Mouse (Mus musculus): ENCODE results near the gene Akap12.

Gene Akap12

DNA sequence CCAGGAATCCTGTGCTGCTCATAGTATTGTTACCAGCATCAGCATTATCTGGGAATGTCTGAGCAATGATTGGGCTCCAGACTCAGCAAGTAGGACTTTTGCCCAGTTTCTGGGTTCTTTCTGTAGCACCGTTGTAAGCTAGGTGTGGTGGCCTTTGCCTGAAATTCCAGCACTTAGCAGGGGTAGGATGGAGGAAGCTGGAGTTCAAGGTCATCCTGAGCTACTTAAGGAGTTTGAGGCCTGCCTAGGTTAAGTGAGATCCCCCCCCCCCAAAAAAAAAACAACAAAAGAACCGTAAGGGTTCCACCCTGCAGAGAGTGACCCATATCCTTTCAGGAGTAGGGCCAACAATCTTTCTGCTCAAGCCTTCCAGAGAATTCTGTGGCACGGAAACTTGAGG, 98.4 kb downstream of the Akap12 start:
- DNase-seq = no peak

DNA sequence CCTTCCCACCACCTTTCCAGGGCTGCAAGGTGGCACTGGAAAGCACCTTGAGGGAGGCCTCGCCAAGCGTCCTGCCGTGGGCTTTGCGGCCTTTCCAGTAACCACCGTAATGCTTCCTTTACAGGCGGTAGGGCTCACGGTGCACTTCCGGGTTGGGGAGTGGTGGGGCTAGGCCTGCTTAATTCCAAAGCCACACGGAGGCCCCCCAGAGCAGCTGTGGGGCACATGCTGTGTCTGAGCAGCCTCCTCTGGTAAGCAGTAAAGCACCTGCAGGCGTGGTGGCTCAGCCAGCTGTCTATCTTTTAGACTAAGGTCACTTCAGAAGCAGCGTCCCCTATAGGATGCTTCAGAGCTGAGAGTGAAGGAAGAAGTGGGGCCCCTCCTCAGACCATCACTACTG, 103.9 kb downstream of the Akap12 start:
- no peak for DNase-seq

- DNase-seq = peak; percentile 24
Measured at GRCm38 (mm10) chr10:4372011-4372410, 105.8 kb downstream of the Akap12 start.

DNA sequence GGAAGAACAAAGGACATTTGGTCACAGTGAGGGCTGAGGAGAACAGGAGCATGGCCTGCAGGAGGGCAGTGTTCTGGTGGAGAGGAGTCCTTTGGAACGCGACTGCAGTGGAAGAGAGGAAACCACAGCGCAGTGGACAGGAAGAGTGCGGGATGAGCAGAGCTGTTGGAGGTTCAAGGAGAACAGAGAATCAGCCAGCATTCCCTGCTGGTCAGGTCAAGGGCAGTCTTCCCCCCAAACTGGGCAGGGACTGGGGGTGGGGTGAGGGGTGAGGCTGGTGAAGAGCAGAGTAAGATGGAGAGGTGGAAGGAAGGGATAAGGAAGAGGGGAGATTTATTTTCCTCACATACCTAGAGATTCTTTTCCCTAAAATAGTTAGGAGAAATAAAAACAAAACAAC, 107.4 kb downstream of the Akap12 start:
- DNase-seq = no peak

DNA sequence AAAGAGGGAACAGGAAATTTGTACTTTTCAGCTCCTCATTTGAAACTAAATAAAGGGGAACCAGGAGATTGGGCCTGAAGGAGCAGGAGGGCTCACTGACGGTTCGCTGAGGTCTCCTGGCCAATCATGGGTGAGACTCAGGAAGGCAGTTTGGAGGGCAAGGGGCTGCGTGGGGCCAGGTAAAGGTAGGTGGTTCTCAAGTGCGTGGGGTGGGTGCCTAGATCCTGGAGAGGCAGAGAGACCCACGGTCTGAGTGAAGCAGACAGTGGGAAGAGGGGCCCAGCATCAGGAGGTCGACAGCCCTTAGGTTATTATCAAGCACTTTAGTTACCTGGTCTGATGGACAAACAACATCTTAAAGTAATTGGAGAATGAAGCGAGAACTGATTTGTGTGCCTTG, 108.1 kb downstream of the Akap12 start:
- DNase-seq = no peak

- no peak for DNase-seq
Measured at GRCm38 (mm10) chr10:4374734-4375133, 108.6 kb downstream of the Akap12 start.

DNA sequence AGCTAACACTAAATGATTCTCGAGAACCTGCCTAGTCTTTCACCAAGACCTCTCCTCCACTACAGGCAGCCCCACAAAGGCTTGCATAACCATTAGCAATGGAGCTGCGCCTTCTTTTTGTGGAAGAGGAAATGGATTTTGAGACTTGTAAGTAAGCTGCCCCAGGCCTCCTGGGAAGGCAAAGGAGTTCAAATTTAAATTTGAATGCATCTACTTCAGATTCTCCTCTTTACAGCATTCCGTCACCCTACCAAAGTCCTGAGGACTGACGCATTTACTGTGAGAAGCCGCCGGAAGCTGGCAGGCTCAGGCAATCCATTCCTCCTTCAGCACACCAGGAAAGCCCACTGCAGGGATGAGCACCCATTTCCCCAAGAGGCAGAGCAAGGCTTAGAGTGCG, 109.1 kb downstream of the Akap12 start:
- no peak for DNase-seq

DNA sequence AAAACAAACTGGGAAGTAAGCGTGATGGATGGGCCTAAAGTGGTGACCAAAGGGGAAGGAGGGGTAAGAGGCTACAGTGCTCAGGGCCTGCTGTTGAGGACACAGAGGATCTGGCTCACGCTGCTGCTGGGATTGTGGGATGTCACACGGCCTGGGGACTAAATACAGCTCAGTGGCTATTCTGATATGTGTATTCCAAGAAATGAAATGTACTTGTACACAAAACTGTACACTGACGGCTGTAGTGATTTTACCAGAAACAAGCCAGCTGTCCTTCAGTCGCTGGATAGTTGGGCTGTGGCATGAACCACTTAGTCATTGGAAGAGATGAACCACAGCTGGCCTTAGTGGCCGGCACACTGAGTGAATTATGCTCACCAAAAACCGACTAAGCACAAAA, 110.3 kb downstream of the Akap12 start:
- DNase-seq = no peak

DNA sequence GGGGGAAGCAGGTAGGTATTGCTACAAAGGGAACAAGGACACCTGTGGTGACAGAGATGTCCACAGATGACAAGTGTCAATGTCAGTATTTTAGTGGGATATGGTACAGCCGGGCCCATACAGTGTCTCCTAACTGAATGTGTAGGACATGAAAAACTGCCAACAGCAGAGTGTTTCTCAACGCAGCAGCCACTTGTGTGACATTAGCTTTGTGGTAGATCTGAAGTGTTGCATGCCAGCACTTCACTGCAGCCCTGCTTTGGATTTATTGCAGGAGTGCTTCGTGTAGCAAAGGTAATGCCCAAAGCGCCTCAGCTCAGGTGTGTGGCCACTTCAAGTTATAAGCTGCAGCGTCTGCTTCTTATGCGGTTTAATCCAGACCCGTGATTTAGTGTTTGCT, 110.8 kb downstream of the Akap12 start:
- no peak for DNase-seq

GRCm38 (mm10) chr10:4380748-4381147, 114.6 kb downstream of the Akap12 start:
- DNase-seq = no peak

DNA sequence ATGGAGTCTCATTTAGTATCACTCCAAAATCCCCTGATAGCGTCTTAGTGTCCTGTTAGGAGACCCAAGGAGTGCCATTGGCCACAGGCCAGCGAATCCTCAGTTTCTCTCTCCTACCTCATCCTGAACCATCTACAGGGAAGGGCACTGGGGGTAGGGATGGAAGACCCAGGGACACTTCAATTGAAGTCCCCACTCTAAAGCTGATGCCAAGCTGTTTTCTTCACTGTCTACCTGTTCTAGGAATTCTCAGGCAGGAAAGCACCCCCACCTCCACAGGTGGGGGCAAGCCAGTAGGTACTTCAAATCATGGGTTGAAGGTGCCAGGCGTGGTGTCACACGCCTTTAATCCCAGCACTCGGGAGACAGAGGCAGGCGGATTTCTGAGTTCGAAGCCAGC, 118.1 kb downstream of the Akap12 start:
- DNase-seq = no peak

DNA sequence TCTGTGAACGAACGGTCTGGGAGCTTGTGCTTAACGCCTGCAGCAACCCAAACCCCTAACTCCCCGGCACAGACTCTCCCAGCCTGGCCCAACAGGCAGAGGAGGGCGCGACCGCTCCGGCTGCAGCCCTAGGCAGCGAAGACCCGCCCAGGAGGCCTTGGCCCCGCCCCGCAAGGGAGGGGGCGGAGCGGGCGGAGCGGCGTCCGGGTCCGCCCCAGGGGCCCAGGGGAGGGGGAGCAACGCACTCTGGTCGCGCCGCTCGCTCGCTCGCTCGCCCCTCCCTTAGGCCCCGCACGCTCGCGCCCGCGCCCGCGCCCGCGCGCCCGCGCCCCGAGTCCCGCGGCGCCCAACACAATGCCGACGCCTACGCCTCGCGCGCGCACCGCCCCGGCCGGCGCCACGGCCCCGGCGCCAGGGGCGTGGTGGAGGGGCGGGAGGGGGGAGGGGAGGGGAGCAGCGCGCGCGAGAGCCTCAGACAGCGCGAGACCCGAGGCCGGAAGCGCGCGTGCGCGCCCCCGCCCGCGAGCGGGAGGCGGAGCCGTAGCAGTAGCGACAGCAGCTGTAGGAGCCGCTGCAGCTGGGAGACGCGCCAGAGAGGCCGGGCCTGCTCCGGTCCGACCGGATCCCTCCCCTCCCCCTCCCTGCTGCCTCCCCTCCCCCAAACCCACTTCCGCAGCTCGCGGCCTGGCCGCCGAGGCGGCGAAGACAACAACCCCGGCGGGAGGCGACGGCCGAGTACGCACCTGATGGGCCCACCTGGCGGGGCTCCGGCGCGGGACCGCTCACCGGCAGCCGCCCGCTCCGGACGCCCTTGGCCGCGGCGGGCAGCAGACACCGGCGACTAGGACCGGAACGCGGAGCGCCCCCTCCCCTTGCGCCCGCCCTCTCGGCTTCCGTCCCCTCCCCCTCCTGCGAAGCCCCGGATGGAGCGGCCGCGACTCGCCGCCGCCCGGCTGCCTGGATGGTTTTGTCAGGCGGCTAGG, 120.7 kb downstream of the Akap12 start:
- DNase-seq = peak; percentile 96

GRCm38 (mm10) chr10:4387701-4388383, 121.7 kb downstream of the Akap12 start, which contains the start of gene Zbtb2:
TSS of gene Zbtb2 (minus strand) at chr10:4388108.
- DNase-seq = peak; percentile 73

DNA sequence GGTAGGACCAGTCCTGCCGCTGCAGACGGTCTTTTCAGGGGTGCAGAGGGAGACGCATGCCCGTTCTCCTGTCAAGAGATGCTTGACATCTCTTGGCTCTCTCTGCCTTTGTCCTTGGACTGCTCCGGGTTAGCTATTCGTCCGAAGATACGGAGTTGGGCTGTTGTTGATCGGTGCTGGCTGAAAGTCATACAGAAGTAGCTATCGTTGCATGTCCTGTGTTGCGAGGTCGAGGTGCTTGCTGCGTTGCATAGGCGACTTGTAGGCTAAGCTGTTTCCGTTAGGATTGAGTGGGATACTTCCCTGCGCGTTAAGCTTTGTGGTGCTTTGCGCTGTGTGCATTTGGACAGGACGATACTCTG, 122.2 kb downstream of the Akap12 start:
- DNase-seq = no peak

DNA sequence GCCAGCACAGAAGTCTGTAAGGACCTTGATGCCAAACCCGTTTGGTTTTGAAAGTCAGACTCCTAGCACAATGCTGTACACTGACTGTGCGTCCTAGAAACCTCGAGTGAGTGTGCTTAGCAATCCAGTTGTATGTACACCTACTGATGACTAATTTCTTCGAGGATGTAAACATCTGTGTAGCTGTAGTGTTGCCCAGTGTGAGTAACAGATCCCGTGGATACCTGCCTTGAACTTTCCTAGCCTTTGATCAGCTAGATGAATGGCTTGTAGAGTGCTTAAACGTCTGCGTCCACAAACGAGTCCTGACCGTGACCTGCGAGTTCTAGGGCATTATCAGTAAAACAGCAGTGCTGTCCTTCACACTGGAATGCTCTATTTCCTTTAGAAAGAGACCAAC, 122.9 kb downstream of the Akap12 start:
- DNase-seq = no peak

DNA sequence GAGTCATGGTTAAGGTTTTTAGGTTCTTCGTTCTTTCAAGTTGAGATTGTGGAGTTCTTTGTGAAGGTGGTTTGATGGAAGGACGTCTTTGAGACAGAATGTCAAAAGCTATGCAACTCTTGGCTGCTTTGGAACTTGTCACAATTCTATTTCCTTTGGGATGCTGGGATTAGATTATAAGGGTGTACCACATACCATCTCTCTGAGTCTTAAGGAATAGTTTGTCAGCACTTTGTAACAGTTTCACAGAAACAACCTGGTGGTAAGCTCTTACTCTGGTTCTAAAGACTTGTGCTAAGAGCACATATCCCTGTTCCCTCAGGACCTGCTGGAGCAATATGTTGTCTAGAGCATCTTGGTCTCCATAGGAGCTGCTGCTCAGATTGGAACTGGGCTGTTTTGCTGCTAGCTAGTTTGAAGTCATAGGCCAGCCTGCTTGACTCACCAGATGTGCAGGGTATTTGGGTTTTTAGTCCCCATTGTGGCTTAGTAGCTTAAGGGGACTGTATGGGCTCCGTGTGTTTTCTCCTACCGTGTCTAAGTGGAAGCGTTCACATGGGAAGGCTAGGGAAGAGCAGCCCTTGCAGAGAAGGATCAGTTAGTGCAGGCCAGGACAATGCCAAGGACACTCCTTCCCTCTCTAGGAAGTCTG, 123.4 kb downstream of the Akap12 start:
- no peak for DNase-seq

GRCm38 (mm10) chr10:4390550-4390949, 124.4 kb downstream of the Akap12 start:
- DNase-seq = no peak

DNA sequence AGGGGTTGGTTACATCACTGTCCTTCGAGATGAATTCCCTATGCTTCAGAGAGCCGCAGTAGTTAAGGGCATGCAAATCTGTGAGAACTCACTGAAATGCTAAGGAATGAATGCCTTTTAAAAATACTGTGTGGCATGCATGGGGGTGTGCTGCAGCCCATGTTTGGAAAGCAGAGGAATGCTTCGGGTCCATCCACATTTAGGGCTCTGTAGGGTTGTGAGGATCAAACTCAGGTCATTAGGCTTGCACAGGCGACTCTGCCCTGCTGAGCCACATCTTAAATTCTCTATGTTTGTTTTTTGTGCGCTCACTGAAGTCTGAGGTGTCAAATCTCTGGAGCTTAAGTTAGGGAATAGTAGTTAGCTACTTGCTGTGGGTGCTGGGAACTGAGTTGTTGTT, 124.9 kb downstream of the Akap12 start:
- DNase-seq = no peak

GRCm38 (mm10) chr10:4391851-4392250, 125.7 kb downstream of the Akap12 start:
- DNase-seq = no peak

GRCm38 (mm10) chr10:4395321-4395720, 129.1 kb downstream of the Akap12 start:
- no peak for DNase-seq

GRCm38 (mm10) chr10:4398058-4398457, 131.9 kb downstream of the Akap12 start:
- DNase-seq = no peak

DNA sequence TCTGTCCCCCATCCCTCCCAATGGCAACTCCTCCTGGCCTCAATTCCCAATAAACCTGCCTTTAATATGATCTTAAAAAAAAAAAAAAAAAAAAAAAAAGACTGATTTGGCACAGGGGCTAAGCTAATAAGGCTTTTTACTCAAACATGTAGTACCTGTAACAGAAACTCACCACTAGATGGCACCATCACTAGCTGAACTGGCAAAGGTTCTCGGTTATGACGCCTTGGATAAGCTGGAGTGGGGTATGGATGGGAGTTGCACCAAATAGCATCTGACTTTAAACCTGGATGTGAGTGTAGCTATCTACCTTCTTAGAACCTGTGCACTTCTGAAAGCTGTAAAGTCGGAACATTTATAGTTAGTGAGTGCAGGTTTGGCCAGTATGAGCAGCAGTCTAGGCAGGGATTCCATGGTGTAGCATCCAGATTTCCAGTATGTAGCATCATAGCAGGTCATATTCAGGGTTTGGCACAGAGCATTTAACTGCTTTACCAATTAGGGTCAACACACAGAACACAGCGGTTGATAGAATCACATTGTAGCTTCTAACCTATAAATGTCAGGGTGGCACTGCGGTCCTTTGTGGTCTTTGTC, 138.8 kb downstream of the Akap12 start:
- DNase-seq = no peak

- no peak for DNase-seq
Measured at GRCm38 (mm10) chr10:4405511-4405910, 139.3 kb downstream of the Akap12 start.

Data from right cerebral cortex, postnatal 4 days (tissue).